6 mouse cellular contexts compared by ENCODE assay signal in genomic region chr8:120684082-120684481, GRCm38 (mm10).
"Had no signal": no experiment of that assay in that cellular context is flagged by ENCODE, and none has a peak within 500 bp of the region (broad histone marks: within the 10 kb centered on the region; RNA-seq: fewer than 3 reads in every experiment).

No protein-coding gene starts in this region.

- H3K9me3 ChIP-seq: limb, embryonic 12.5 days; liver, embryonic 15.5 days; midbrain, embryonic 10.5 days; neural tube, embryonic 13.5 days had no signal

- H3K36me3 ChIP-seq: limb, embryonic 12.5 days; liver, embryonic 15.5 days; midbrain, embryonic 10.5 days; neural tube, embryonic 13.5 days had no signal

- H3K4me3 ChIP-seq: limb, embryonic 12.5 days; liver, embryonic 15.5 days; midbrain, embryonic 10.5 days; neural tube, embryonic 13.5 days had no signal

- ATAC-seq: midbrain, embryonic 16.5 days had no signal

- H3K9ac ChIP-seq: limb, embryonic 12.5 days; liver, embryonic 15.5 days; neural tube, embryonic 13.5 days had no signal

- H3K4me2 ChIP-seq: limb, embryonic 12.5 days; liver, embryonic 15.5 days; neural tube, embryonic 13.5 days had no signal

- H3K27ac ChIP-seq: kidney, postnatal 0 days; liver, embryonic 15.5 days; midbrain, embryonic 10.5 days; neural tube, embryonic 13.5 days had no signal

- H3K27me3 ChIP-seq: neural tube, embryonic 13.5 days had no signal
